Mouse (Mus musculus): ENCODE measurements around the gene Hpse2.

DNA sequence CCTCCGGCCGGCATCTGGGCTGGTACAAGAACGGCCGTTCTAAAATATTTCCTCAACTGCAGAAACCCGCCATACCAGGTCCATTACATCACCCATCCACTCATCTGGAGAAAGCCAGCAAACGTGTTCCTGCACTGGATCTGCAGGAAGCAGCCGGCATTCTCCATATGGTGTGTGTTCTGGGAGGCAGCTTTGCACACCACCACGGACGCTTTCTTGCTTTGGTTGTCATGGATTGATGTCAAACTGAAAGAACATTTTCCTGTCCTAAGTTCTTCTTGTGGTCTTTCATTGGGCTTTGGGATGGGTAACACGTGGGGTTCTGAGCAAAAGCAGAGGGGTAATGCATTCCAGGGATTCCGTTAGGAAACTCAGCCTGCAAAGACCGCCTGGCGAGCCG is 646.3 kb downstream of the Hpse2 start:
- TF ChIP-seq CTCF (IDR thresholded peaks at IDR 0.05; ENCODE audit: insufficient read depth, low read length) (no peak), POLR2A (IDR thresholded peaks at IDR 0.05; ENCODE audit: borderline replicate concordance, extremely low read depth, low read depth, low read length) (no peak)
